Mouse (Mus musculus): ENCODE data around the gene Tbp.

DNA sequence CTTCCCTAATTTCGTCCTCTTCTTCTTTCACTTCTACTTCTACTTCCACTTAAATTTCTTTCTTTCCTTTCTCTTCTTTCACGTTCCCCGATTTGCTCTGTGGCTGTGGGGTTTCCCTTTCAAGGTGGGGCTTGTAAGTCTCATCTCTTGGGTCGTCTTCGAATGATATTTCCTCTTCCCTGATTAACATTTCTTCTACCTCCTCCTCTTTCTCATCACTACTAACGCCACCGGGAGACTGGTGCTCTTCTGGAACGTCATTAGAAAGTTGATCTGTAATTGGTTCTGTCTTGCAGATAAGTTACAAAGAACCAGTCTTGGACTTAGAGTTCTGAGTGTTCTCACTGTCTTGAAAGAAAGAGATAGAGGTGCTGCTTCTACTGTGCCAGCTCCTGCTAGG lies 36.3 kb downstream of the Tbp start:
- TF ChIP-seq CTCF (IDR thresholded peaks at IDR 0.05; ENCODE audit: insufficient read depth, low read depth, low read length) (no peak), POLR2A (IDR thresholded peaks at IDR 0.05; ENCODE audit: insufficient read depth, low read depth, low read length) (no peak)

Data from olfactory bulb, adult 2 months (tissue).